Mouse (Mus musculus) ES-E14 (cell line): ENCODE measurements at regions not wholly inside any gene's neighbourhood (a gene's known extent, or its start where the extent isn't known, plus 50 kb on each side); places are given as distances from the start of the nearest gene placed in this dataset.

Experiments
- DNase-seq: peaks from one replicate; pipeline ENCODE4 v3.0.0-alpha.2; 2013; ENCODE audit warnings: low read depth, low spot score
- H3K27ac ChIP-seq: 2 replicates; pipeline ENCODE4 v1.5.1; 2012; ENCODE audit warnings: low read depth, mild to moderate bottlenecking, low read length, moderate library complexity, mixed read lengths; ENCODE audit not compliant: poor library complexity, insufficient read depth, severe bottlenecking
- H3K36me3 ChIP-seq: 2 replicates; pipeline ENCODE4 v1.6.1; 2012; ENCODE audit warnings: mild to moderate bottlenecking, low read length, moderate library complexity, mixed read lengths; ENCODE audit not compliant: control insufficient read depth, poor library complexity, insufficient read depth, severe bottlenecking
- H3K4me1 ChIP-seq, 2 experiments: fragments of 150-350 bp in 1 of 2; sonication (generic) in 1 of 2; 2 replicates each; pipeline ENCODE4 v1.6.1; 2012; ENCODE audit warnings: low read length in 2 of 2, mild to moderate bottlenecking in 1 of 2, mixed read lengths in 1 of 2; ENCODE audit not compliant: control insufficient read depth in 2 of 2, insufficient read depth in 2 of 2, poor library complexity in 1 of 2
- H3K4me3 ChIP-seq, 2 experiments: fragments of 150-350 bp in 1 of 2; sonication (generic) in 1 of 2; 2 replicates each; pipeline ENCODE4 v1.5.1; 2012; ENCODE audit warnings: low read length in 2 of 2, low read depth in 1 of 2, mild to moderate bottlenecking in 1 of 2, mixed read lengths in 1 of 2; ENCODE audit not compliant: insufficient read depth in 1 of 2, poor library complexity in 1 of 2, severe bottlenecking in 1 of 2
- H3K9ac ChIP-seq: 2 replicates; pipeline ENCODE4 v1.6.1; 2012; ENCODE audit warnings: low read depth, mild to moderate bottlenecking, low read length, mixed read lengths; ENCODE audit not compliant: poor library complexity, insufficient read depth, severe bottlenecking
- H3K9me3 ChIP-seq: fragments of 150-350 bp; sonication (generic); 2 replicates; pipeline ENCODE4 v1.6.1; 2012; ENCODE audit warnings: low read depth, mild to moderate bottlenecking, low read length; ENCODE audit not compliant: control insufficient read depth, insufficient read depth
- CHD2 ChIP-seq: IDR thresholded peaks from 2 replicates; pipeline ENCODE4 v1.6.1; 2014; ENCODE audit warnings: mild to moderate bottlenecking, low read depth, low read length, inconsistent platforms
- HCFC1 ChIP-seq: IDR thresholded peaks from 2 replicates; pipeline ENCODE4 v1.6.1; 2012; ENCODE audit warnings: low read length, inconsistent platforms, borderline replicate concordance; ENCODE audit not compliant: insufficient read depth
- MAFK ChIP-seq: IDR thresholded peaks from 2 replicates; pipeline ENCODE4 v1.6.1; 2014; ENCODE audit warnings: mild to moderate bottlenecking, low read depth, low read length, inconsistent platforms; ENCODE audit not compliant: insufficient read depth
- ZC3H11A ChIP-seq: IDR thresholded peaks from 2 replicates; pipeline ENCODE4 v1.6.1; 2012; ENCODE audit warnings: low read depth, mild to moderate bottlenecking, inconsistent platforms, low read length, borderline replicate concordance
- ZNF384 ChIP-seq: IDR thresholded peaks from 2 replicates; pipeline ENCODE4 v1.6.1; 2012; ENCODE audit warnings: low read depth, low read length, inconsistent platforms
- in situ Hi-C, 2 experiments: fragments of 600-800 bp; cut with MboI; formaldehyde crosslinking; loops; one replicate each; pipeline ENCODE4 v1.15.1; 2025; ENCODE audit warnings: low sequenced_read_pairs in 2 of 2, inconsistent platforms in 1 of 2; ENCODE audit not compliant: unreplicated experiment in 2 of 2

GRCm38 (mm10) chr5:118948119-118948786 is 387.8 kb downstream of the Med13l start:
- H3K36me3 ChIP-seq = no peaks in the 10 kb centered on the region
- in situ Hi-C loops = no loop called here
- no peak for DNase-seq
- H3K9ac ChIP-seq = no peak overlapping the region
- H3K9me3 ChIP-seq = no peaks in the 10 kb centered on the region
- peaks cover 0 to 3% of the 10 kb centered on the region in 2 experiments; a peak in 1 of 4 replicates for H3K4me1 ChIP-seq
- H3K27ac ChIP-seq = no peak overlapping the region
- no peak for TF ChIP-seq CHD2
- no peak for TF ChIP-seq ZC3H11A
- TF ChIP-seq HCFC1 = no peak
- no peak for TF ChIP-seq MAFK
- no peak for TF ChIP-seq ZNF384
- no peak overlapping the region for H3K4me3 ChIP-seq

DNA sequence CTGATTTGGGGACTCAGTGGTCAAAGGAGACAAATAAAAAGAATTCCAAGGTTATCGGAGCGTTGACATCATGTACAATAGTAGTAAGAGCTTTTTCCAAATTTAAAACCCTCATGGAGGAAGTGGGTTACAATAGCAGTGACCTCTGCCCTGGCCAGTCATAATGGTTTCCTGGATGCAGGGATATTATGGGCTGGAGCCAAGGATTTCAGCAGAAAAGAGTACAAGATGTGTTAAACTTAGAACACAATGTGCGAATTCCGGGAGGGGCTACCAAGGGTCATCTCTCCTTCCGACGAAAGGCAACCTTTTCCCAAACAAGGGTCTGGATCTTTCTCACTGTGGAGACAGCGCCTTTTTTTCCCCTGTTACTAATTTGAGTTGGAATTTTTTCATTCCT is 390.6 kb downstream of the Med13l start:
- TF ChIP-seq MAFK (no peak), ZC3H11A (no peak), ZNF384 (no peak)
- Histone ChIP-seq H3K9ac (no peak overlapping the region), H3K27ac (no peak overlapping the region), H3K4me3 (no peak overlapping the region), H3K36me3 (no peaks in the 10 kb centered on the region), H3K4me1 (peaks cover 0 to 3% of the 10 kb centered on the region in 2 experiments; a peak in 1 of 4 replicates), H3K9me3 (no peaks in the 10 kb centered on the region)
- in situ Hi-C loops = no loop called here
- DNase-seq = no peak

GRCm38 (mm10) chr5:118960521-118961001 is 400.1 kb downstream of the Med13l start:
- no peak overlapping the region for H3K4me3 ChIP-seq
- no peaks in the 10 kb centered on the region for H3K9me3 ChIP-seq
- H3K4me1 ChIP-seq = no peaks in the 10 kb centered on the region; a peak in 1 of 4 replicates
- no peak for DNase-seq
- TF ChIP-seq MAFK (no peak), ZNF384 (no peak), CHD2 (no peak), HCFC1 (no peak), ZC3H11A (no peak)
- no peak overlapping the region for H3K27ac ChIP-seq
- H3K9ac ChIP-seq = no peak overlapping the region
- no peaks in the 10 kb centered on the region for H3K36me3 ChIP-seq
- in situ Hi-C loops = no loop called here

DNA sequence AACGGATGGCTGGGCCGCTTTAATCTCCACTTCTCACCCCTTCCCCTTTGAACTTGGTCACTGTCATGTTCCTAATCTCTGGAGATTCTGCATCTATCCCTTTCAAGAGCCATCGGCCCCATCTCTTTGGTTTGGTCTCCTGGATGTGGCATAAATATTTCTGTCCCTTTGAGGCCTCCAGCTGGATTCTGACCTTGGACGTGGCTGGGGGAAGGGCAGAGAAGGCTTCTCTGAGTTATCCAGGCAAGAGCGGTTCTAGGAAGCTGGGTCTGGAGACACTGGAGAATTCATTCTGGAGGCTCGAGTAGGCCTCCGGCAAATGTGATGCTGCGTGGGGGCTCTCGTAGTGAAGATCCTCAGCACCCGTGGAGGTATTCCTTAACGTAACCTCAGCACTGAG is 400.6 kb downstream of the Med13l start:
- no peaks in the 10 kb centered on the region for H3K9me3 ChIP-seq
- H3K4me1 ChIP-seq = no peaks in the 10 kb centered on the region; a peak in 1 of 4 replicates
- H3K27ac ChIP-seq = no peak overlapping the region
- no peak for DNase-seq
- no peak for TF ChIP-seq HCFC1
- H3K36me3 ChIP-seq = no peaks in the 10 kb centered on the region
- no peak overlapping the region for H3K4me3 ChIP-seq
- no peak overlapping the region for H3K9ac ChIP-seq
- in situ Hi-C loops = no loop called here

- Histone ChIP-seq H3K4me1 (no peaks in the 10 kb centered on the region; a peak in 1 of 4 replicates), H3K36me3 (no peaks in the 10 kb centered on the region), H3K9me3 (no peaks in the 10 kb centered on the region), H3K27ac (no peak overlapping the region), H3K4me3 (no peak overlapping the region), H3K9ac (no peak overlapping the region)
- no peak for TF ChIP-seq ZC3H11A
- TF ChIP-seq HCFC1 = no peak
- no peak for TF ChIP-seq ZNF384
- in situ Hi-C loops = no loop called here
- no peak for DNase-seq
These were observed 401.7 kb downstream of the Med13l start for GRCm38 (mm10) chr5:118962152-118962551.
